Mouse (Mus musculus) liver (tissue): Measurements from ENCODE around the gene Pttg1.

ENCODE experiments used
- DNase-seq: peaks from one replicate; pipeline ENCODE4 v3.0.0-alpha.2; 2020; ENCODE audit warnings: mixed read lengths

The Pttg1 gene

DNA sequence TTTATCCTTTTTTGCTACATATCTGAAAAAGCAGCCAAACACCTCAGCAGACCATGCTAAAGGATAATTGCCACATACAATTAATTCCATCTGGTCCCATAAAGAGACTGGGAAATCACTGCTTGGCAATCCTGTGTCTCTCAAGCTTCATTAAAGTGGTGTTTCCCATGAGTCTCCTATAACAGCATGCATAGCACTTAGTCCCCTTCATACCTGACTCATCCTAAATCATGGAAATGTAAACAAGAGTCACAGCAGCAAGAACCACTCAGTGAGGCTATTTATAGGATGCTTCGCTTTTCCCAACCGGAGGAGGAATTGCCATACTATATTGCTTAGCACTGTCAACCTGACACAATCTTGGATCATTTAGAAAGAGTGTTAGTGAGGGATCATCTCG is 52.7 kb downstream of the Pttg1 start:
- DNase-seq, result no peak

DNA sequence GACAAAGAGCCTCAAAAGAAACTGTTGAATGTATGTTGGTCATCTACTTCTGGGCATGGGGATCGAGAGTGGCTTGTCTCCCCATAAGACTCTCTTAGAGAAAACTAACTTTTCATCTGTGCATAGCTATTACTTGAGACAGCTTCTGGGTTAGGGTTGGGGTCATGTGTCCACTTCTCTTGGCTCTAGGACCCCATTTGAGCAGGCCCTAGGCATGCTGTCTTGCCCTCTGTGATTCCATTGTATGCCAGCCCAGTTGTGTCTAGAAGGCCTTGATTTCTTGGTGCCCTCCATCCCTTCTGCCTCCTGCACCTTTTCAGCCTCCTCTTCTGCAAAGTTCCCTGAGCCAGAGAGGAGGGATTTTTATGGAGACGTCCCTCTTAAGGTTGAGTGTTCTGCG is 54.2 kb downstream of the Pttg1 start:
- DNase-seq, result no peak
